Mouse (Mus musculus): ENCODE data around the gene Aldh1l2.

Aldh1l2 gene

DNA sequence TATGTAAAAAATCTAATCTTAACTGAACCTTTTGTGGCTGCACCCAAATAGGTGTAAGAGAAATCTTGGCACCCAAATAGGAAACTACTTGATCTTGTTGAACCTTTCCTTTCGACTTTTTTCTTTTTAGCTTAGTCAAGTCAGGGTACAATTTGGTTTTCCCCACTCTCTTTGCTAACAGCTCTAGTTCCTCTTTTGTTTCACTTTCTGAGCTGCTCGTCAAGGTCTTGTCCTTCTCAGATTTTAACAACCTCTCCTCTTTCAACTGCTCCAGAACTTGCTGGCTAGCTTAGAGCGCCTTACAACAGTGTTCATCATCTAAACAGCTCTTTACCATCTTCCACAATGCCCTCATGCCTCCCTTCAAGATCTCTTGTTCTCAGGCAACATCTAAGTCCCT is 76.4 kb downstream of the Aldh1l2 start:
- no peak for DNase-seq (ENCODE audit: low spot score)

DNA sequence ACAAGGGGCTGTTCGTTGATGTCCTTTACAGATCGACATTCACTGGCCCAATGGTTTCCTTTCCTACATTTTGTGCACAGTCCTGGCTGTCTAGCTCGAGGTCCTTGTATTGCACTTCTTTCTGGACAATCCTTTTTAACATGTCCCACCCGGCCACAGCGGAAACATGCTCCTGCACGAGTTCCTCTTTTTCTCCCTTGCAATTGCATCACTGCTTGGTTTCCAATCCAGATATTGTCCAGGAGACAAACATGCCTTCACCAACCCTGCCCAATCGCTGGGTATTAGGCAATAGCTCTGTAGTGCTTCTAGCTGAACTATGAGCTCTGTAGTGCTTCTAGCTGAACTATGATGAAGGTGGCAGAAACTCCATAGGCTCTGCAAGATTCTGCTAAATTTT is 85.4 kb downstream of the Aldh1l2 start:
- no peak for DNase-seq (ENCODE audit: low spot score)

Data from embryo, embryonic 10.5 days (tissue).